Comparison of ENCODE assay signal across 8 mouse cellular contexts in genomic region chr15:85735836-85736190, GRCm38 (mm10). TPM values are rescaled to one million over a fixed set of nuclear protein-coding genes. Genes with fewer than 3 reads are reported as not detected.
DNase-seq lines count a peak whose midpoint lies in the region; ATAC-seq and TF ChIP-seq lines count a peak whose summit lies in the region.

No protein-coding gene starts in this region.

- peaks cover 8% of the 10 kb centered on the region; the same call in 1 of the 2 replicates for H3K4me1 ChIP-seq in heart, embryonic 12.5 days (replicated peaks)
- no peaks in the 10 kb centered on the region for H3K4me1 ChIP-seq in ES-Bruce4 (ENCODE audit: control insufficient read depth, insufficient read depth, low read length)
- H3K4me1 ChIP-seq in heart, postnatal 0 days (ENCODE audit: control insufficient read depth, insufficient read depth): peaks cover 3% of the 10 kb centered on the region; the same call in 1 of the 2 replicates

- no peak for TF ChIP-seq EP300 in ES-Bruce4 (IDR thresholded peaks at IDR 0.05; ENCODE audit: insufficient read depth, low read depth, low read length)
- no peak for TF ChIP-seq EP300 in heart, postnatal 0 days (IDR thresholded peaks at IDR 0.05; ENCODE audit: low read depth)

- no peak for ATAC-seq in heart, embryonic 12.5 days (ENCODE audit: insufficient number of reproducible peaks, low FRiP score)
- ATAC-seq in heart, postnatal 0 days (ENCODE audit: insufficient read depth, low read depth): peak; percentile 7
- ATAC-seq in megakaryocyte progenitor cell, adult 5-6 weeks (replicated peaks; ENCODE audit: poor library complexity): 0 out of 2 replicates have a peak, but pooled peaks have one; percentile 1
- ATAC-seq in granulocyte monocyte progenitor cell, adult 5-6 weeks (replicated peaks; ENCODE audit: poor library complexity, severe bottlenecking): no peak

- WGBS in heart, embryonic 12.5 days: 2% methylated on average over 25 of the region's 25 CpGs
- WGBS in heart, postnatal 0 days: 2% methylated on average over 25 of the region's 25 CpGs

- peaks cover 77% of the 10 kb centered on the region for H3K27me3 ChIP-seq in heart, embryonic 12.5 days (replicated peaks)
- no peaks in the 10 kb centered on the region for H3K27me3 ChIP-seq in ES-Bruce4 (ENCODE audit: control insufficient read depth, insufficient read depth, low read length, poor library complexity, severe bottlenecking)
- no peaks in the 10 kb centered on the region for H3K27me3 ChIP-seq in heart, postnatal 0 days (ENCODE audit: control insufficient read depth, insufficient read depth, low read length)

- TF ChIP-seq POLR2A in ES-Bruce4 (IDR thresholded peaks at IDR 0.05; ENCODE audit: insufficient read depth, low read length): no peak

- no peak overlapping the region for H3K27ac ChIP-seq in heart, embryonic 12.5 days (ENCODE audit: poor library complexity, severe bottlenecking)
- H3K27ac ChIP-seq in ES-Bruce4 (ENCODE audit: insufficient read depth, low read length): no peak overlapping the region
- H3K27ac ChIP-seq in heart, postnatal 0 days (ENCODE audit: low read depth): peak overlapping the region; percentile 99

- H3K4me2 ChIP-seq in heart, embryonic 12.5 days: peak overlapping the region; percentile 90
- H3K4me2 ChIP-seq in heart, postnatal 0 days (ENCODE audit: low read depth, low read length): peak overlapping the region; percentile 85

- H3K9me3 ChIP-seq in heart, embryonic 12.5 days (replicated peaks): no peaks in the 10 kb centered on the region
- no peaks in the 10 kb centered on the region for H3K9me3 ChIP-seq in ES-Bruce4 (replicated peaks; ENCODE audit: control insufficient read depth, insufficient read depth, low read length, poor library complexity, severe bottlenecking)
- H3K9me3 ChIP-seq in heart, postnatal 0 days (replicated peaks; ENCODE audit: control insufficient read depth, low read length): no peaks in the 10 kb centered on the region

- TF ChIP-seq CTCF in ES-Bruce4 (IDR thresholded peaks at IDR 0.05; ENCODE audit: low read depth, low read length): no peak
- TF ChIP-seq CTCF in heart, postnatal 0 days (IDR thresholded peaks at IDR 0.05; ENCODE audit: low read depth): no peak

- DNase-seq in heart, adult 11 months: no peak
- DNase-seq in heart, postnatal 0 days (ENCODE audit: low spot score): no peak
- no peak for DNase-seq in right cerebral cortex, postnatal 10 days (ENCODE audit: low spot score in 2 of 2)
- DNase-seq in kidney, adult 8-10 months: no peak

- H3K4me3 ChIP-seq in heart, embryonic 12.5 days: peak overlapping the region; percentile 67
- peak overlapping the region; percentile 70 for H3K4me3 ChIP-seq in ES-Bruce4 (ENCODE audit: low read depth, low read length)
- H3K4me3 ChIP-seq in heart, postnatal 0 days (ENCODE audit: low read depth, low read length): peak overlapping the region; percentile 75

- peak overlapping the region; percentile 72 for H3K9ac ChIP-seq in heart, embryonic 12.5 days
- H3K9ac ChIP-seq in ES-Bruce4 (ENCODE audit: low read depth, poor library complexity, severe bottlenecking): peak overlapping the region; percentile 57
- peak overlapping the region; percentile 89 for H3K9ac ChIP-seq in heart, postnatal 0 days (replicated peaks; ENCODE audit: low read depth, low read length)

- H3K36me3 ChIP-seq in heart, embryonic 12.5 days: no peaks in the 10 kb centered on the region
- H3K36me3 ChIP-seq in ES-Bruce4 (ENCODE audit: control insufficient read depth, insufficient read depth, low read length, poor library complexity, severe bottlenecking): no peaks in the 10 kb centered on the region
- no peaks in the 10 kb centered on the region for H3K36me3 ChIP-seq in heart, postnatal 0 days (replicated peaks; ENCODE audit: control insufficient read depth, insufficient read depth, low read length)

RNA-seq across cellular contexts. Expression of gene Ppara, which starts 1.0 kb away (rescaled TPM):
- polyA plus RNA-seq in heart, embryonic 12.5 days (2016; fragmentation: Nextera tagmentation; extraction: Ambion mirVana): 2.3 and 3.3 TPM in 2 replicates
- polyA plus RNA-seq in ES-Bruce4 (2011; ENCODE audit: insufficient read depth, insufficient read length, low read depth, missing spikeins): 0.28 and 0.43 TPM in 2 replicates
- 11.6 and 18.5 TPM in 2 replicates for total RNA-seq in heart, postnatal 0 days (2014; rRNA removed; ENCODE audit: low replicate concordance)
- polyA plus RNA-seq in heart, postnatal 0 days (2015; fragmentation: Nextera tagmentation; extraction: Ambion mirVana): 31.4 and 33.4 TPM in 2 replicates
- total RNA-seq in megakaryocyte progenitor cell, adult 5-6 weeks (2015): not detected in 2 replicates
- not detected in 2 replicates for total RNA-seq in megakaryocyte progenitor cell, adult 5-6 weeks (2017)
- total RNA-seq in granulocyte monocyte progenitor cell, adult 5-6 weeks (2014; fragmentation: Nextera tagmentation): not detected in 2 replicates
- total RNA-seq in granulocyte monocyte progenitor cell, adult 5-6 weeks (2017): not detected in 2 replicates

Comparison
In these comparisons a context has a peak if more than half of its experiments do, and no peak if none do; other contexts are left out.
1. ATAC-seq: peak in heart, postnatal 0 days (single experiment) and megakaryocyte progenitor cell, adult 5-6 weeks (single experiment); none in heart, embryonic 12.5 days (single experiment) and granulocyte monocyte progenitor cell, adult 5-6 weeks (single experiment).
2. Peak in every context shown above with its lines, with median percentiles within 50 percentile points of each other: H3K4me3 ChIP-seq and H3K9ac ChIP-seq.